Mouse (Mus musculus) gastrocnemius, postnatal 25 days (tissue): ENCODE results near the gene Hmgxb4. TPM values are rescaled to one million over a fixed set of nuclear protein-coding genes. Genes with fewer than 3 reads are reported as not detected.
A peak's percentile ranks its signal among the peaks of the same experiment; 100 is the strongest.

Experiments
- DNase-seq: peaks from one replicate; pipeline ENCODE4 v3.0.0; 2022
- total RNA-seq, 2 experiments: library from RNA; stranded (reverse); gene quantifications; 1 replicate in 1 of 2; 2 replicates in 1 of 2; pipeline ENCODE4 v1.2.3; 2021

Gene Hmgxb4
- total RNA-seq, 2 experiments from 2014 or later: 7.2 to 8.6 TPM

GRCm38 (mm10) chr8:75071627-75072346 is 78.6 kb downstream of the Hmgxb4 start:
- DNase-seq: peak; percentile 61

- DNase-seq: no peak
Observed at GRCm38 (mm10) chr8:75074876-75075275, 81.7 kb downstream of the Hmgxb4 start.

GRCm38 (mm10) chr8:75078215-75078614 is 85.1 kb downstream of the Hmgxb4 start:
- no peak for DNase-seq

- DNase-seq: no peak
Observed at GRCm38 (mm10) chr8:75078851-75079250, 85.7 kb downstream of the Hmgxb4 start.

Other genes starting within 250 kb of the Hmgxb4 start
- not detected for gene Isx, start 120.2 kb upstream of the Hmgxb4 start, total RNA-seq
- gene Tom1, start 40.3 kb downstream of the Hmgxb4 start, total RNA-seq: 10 to 100 TPM; 38.6 to 47.8 TPM
- 1 to 10 TPM; 4.0 to 7.4 TPM for gene Hmox1, start 100.3 kb downstream of the Hmgxb4 start, total RNA-seq
- 1 to 10 TPM; 1.2 to 2.2 TPM for gene Mcm5, start 116.2 kb downstream of the Hmgxb4 start, total RNA-seq
- gene Rasd2, start 220.6 kb downstream of the Hmgxb4 start, total RNA-seq: 1 to 10 TPM; 1.3 to 1.5 TPM